Comparison of ENCODE assay signal across 12 mouse cellular contexts in the genomic region with DNA sequence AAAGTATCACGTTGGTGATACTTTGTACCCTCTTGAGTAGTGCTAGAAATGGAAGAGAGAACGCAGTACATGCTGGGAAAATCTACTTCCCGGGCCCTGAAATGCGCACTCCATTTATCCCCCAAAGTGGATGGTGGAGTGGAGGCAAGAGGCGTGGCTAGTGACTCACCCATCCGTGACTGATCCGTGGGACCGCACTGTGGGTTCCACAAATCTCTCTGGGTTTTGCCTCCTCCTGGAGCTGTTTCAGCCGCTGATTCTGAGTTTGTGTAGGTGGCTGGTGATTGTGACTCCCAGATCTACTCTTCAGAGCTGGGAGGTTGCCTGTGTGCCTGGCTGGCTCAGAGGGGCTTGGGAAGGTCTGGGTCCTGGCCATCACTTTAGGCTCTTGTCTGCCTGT. TPM values are rescaled to one million over a fixed set of nuclear protein-coding genes. Genes with fewer than 3 reads are reported as not detected.
A peak's percentile ranks its signal among the peaks of the same experiment; 100 is the strongest.
DNase-seq lines count a peak whose midpoint lies in the region; ATAC-seq lines count a peak whose summit lies in the region.
"Had no signal": no experiment of that assay in that cellular context is flagged by ENCODE, and none has a peak within 500 bp of the region (broad histone marks: within the 10 kb centered on the region; RNA-seq: fewer than 3 reads in every experiment).

No protein-coding gene starts in this region.

- peak; percentile 82 for ATAC-seq in frontal cortex, adult (ENCODE audit: low TSS enrichment)

- intact Hi-C loops in left cerebral cortex, postnatal 36 days (cut with DNase I): no loop called here
- intact Hi-C loops in heart, postnatal 25 days (cut with DNase I): no loop called here

- DNase-seq in frontal cortex, postnatal 10 days (ENCODE audit: low spot score in 2 of 2): no peak
- peak; percentile 68 for DNase-seq in 3134 (ENCODE audit: extremely low read depth, insufficient read length, low spot score)
- DNase-seq in frontal cortex, adult 2 months (ENCODE audit: extremely low spot score in 1 of 2, low spot score in 1 of 2): peak; percentile 61 to 85
- DNase-seq in left cerebral cortex, postnatal 36 days (ENCODE audit: low spot score in 2 of 2): peak; percentile 47 to 74
- no peak for DNase-seq in heart, postnatal 25 days (ENCODE audit: low spot score)
- no peak for DNase-seq in cerebellum, adult 11-12 months
- no peak for DNase-seq in spleen, adult 18-20 months
- DNase-seq: adrenal gland, postnatal 36 days; gastrocnemius, adult 2 months; kidney, adult 18-20 months; lung, postnatal 36 days had no signal

RNA-seq across cellular contexts. Expression of gene Cmip, which starts 32.2 kb away (rescaled TPM):
- 140 and 159 TPM in 2 replicates for polyA plus RNA-seq in frontal cortex, adult 2 months (2012; rRNA removed)
- 100 to 1,000 TPM; 333 to 339 TPM for total RNA-seq in left cerebral cortex, postnatal 36 days (2021)
- 10 to 100 TPM; 21.3 to 24.0 TPM for total RNA-seq in heart, postnatal 25 days (2021)

Comparison
In these comparisons a context has a peak if more than half of its experiments do, and no peak if none do; other contexts are left out.
1. DNase-seq: peak in 3134 (single experiment), frontal cortex, adult 2 months (2 of 2) and left cerebral cortex, postnatal 36 days (2 of 2); none in frontal cortex, postnatal 10 days (0 of 2), heart, postnatal 25 days (single experiment), cerebellum, adult 11-12 months (single experiment) and spleen, adult 18-20 months (0 of 2).
2. RNA of gene Cmip, which starts 32.2 kb away (total RNA-seq): 333 to 339 TPM in left cerebral cortex, postnatal 36 days; 21.3 to 24.0 TPM in heart, postnatal 25 days; every median in the first group is over 10 times any median in the second.